Mouse (Mus musculus) E14TG2a.4 (cell line): ENCODE measurements at regions not wholly inside any gene's neighbourhood (a gene's known extent, or its start where the extent isn't known, plus 50 kb on each side); places are given as distances from the start of the nearest gene placed in this dataset.

Experiments used
- CTCF ChIP-seq: conservative IDR thresholded peaks from 2 replicates; pipeline ENCODE4 v1.5.1; 2014; ENCODE audit warnings: low read length
- NANOG ChIP-seq: IDR thresholded peaks from 2 replicates; pipeline ENCODE4 v1.6.1; 2014; ENCODE audit warnings: borderline replicate concordance, low read length, mixed read lengths
- POU5F1 ChIP-seq: IDR thresholded peaks from 2 replicates; pipeline ENCODE4 v1.6.1; 2014; ENCODE audit warnings: low read length, borderline replicate concordance

- TF ChIP-seq CTCF (no peak), POU5F1 (no peak), NANOG (peak; percentile 62; the same call in 1 of the 2 replicates)
Measured at GRCm38 (mm10) chr12:39094638-39095230, 315.6 kb downstream of the Etv1 start.
